ENCODE assay signal across 19 mouse cellular contexts in the genomic region with DNA sequence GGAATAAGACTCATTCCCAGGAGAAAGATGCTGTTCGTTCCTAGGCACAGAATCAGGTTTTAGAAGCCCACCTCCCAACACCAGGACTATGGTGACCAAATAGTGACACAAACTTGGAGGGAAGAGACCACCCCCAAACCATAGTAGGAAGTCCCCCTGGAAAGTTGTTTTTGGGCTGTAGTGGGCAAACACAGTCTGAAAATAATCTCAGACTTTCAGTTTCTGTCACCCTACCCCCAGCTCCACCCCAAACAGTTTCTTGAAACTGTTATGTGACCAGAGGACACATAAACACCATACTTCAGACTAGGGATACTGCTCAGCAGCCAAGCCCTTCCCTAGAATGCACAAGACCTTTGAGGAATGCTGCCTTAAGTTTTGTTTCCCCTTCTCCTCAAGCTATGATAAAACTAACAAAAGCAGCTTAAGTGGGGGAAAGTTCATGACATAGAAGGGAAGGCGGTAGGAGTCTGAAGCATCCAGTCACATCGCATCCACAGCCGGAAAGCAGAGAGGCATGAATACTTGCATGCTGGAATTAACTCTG. TPM values are rescaled to one million over a fixed set of nuclear protein-coding genes. Genes with fewer than 3 reads are reported as not detected.
"Had no signal": no experiment of that assay in that cellular context is flagged by ENCODE, and none has a peak within 500 bp of the region (broad histone marks: within the 10 kb centered on the region; RNA-seq: fewer than 3 reads in every experiment).

No protein-coding gene starts in this region.

- H3K4me1 ChIP-seq: lung, embryonic 15.5 days; midbrain, embryonic 10.5 days; midbrain, embryonic 12.5 days; neural tube, embryonic 13.5 days; neural tube, embryonic 15.5 days had no signal

- DNase-seq: lung, adult 18-20 months; lung, postnatal 4 days; midbrain, embryonic 14.5 days; retina, postnatal 1 day; right cerebral cortex, adult 18-20 months; right cerebral cortex, postnatal 25 days; right cerebral cortex, postnatal 4 days; spleen, adult 18-20 months; thymus, adult 18-20 months; thymus, postnatal 14 days; thymus, postnatal 36 days had no signal

- H3K36me3 ChIP-seq: lung, embryonic 15.5 days; midbrain, embryonic 10.5 days; midbrain, embryonic 12.5 days; neural tube, embryonic 13.5 days; neural tube, embryonic 15.5 days had no signal

- H3K9ac ChIP-seq: liver, embryonic 14.5 days; lung, embryonic 15.5 days; midbrain, embryonic 12.5 days; neural tube, embryonic 13.5 days; neural tube, embryonic 15.5 days had no signal

- H3K4me3 ChIP-seq: lung, embryonic 15.5 days; midbrain, embryonic 10.5 days; midbrain, embryonic 12.5 days; myocyte; neural tube, embryonic 13.5 days; neural tube, embryonic 15.5 days had no signal

- H3K27ac ChIP-seq: liver, embryonic 14.5 days; lung, embryonic 15.5 days; midbrain, embryonic 10.5 days; midbrain, embryonic 12.5 days; neural tube, embryonic 13.5 days; neural tube, embryonic 15.5 days had no signal

- H3K27me3 ChIP-seq: lung, embryonic 15.5 days; midbrain, embryonic 12.5 days; neural tube, embryonic 13.5 days; neural tube, embryonic 15.5 days had no signal

RNA-seq across cellular contexts. Expression of gene Ust, which starts 12.0 kb away (rescaled TPM):
- total RNA-seq: megakaryocyte-erythroid progenitor cell, adult 5-6 weeks had no signal
